Mouse (Mus musculus) thymus, adult 2 months (tissue): ENCODE data around the gene Eef1a2.

Experiments used
- CTCF ChIP-seq: fragments of 200-500 bp; IDR thresholded peaks from 2 replicates; pipeline ENCODE4 v1.5.1; 2012; ENCODE audit warnings: mild to moderate bottlenecking, control low read depth, low read length, moderate library complexity, borderline replicate concordance; ENCODE audit not compliant: control insufficient read depth, poor library complexity, insufficient read depth; ENCODE audit errors: extremely low read depth
- POLR2A ChIP-seq: fragments of 200-500 bp; IDR thresholded peaks from 2 replicates; pipeline ENCODE4 v1.6.1; 2012; ENCODE audit warnings: mild to moderate bottlenecking, low read length, control low read depth, moderate library complexity; ENCODE audit not compliant: control insufficient read depth, poor library complexity, insufficient read depth; ENCODE audit errors: extremely low read depth

DNA sequence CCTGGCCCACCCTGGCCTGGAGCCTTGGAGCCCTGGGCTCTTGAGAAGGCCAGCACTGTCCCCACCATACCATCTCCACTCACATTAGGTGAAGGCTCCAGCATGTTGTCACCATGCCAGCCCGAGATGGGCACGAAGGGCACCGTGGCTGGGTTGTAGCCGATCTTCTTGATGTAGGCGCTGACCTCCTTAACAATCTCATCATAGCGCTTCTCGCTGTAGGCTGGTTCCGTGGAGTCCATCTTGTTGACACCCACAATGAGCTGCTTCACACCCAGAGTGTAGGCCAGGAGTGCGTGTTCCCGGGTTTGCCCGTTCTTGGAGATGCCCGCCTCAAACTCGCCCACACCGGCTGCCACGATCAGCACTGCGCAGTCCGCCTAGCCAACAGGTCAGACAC is 4.1 kb downstream of the Eef1a2 start:
- no peak for TF ChIP-seq CTCF
- no peak for TF ChIP-seq POLR2A
